In the genomic region with DNA sequence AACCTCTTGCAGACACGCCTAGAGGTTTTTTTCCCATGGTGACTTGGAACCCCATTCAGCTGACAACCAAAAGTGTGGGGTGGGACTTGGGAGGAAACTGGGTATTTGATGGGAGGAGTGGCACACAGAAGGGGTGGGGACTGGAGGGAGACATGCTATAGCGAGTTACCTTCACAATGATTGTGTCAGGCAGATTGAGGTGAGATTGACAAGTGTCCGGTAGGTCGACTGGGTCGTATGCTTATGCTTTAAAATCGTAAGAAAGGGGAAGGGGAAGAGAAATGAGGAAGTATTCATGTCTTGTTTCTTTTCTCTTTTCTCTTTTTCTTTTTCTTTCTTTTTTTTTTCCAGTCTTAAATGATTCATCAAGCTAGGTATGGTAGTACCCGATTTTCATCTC, we compare ENCODE assay signal across 27 mouse cellular contexts.
DNase-seq lines count a peak whose midpoint lies in the region; ATAC-seq lines count a peak whose summit lies in the region.
"Had no signal": no experiment of that assay in that cellular context is flagged by ENCODE, and none has a peak within 500 bp of the region (broad histone marks: within the 10 kb centered on the region; RNA-seq: fewer than 3 reads in every experiment).

No protein-coding gene starts in this region.

- WGBS in hindbrain, embryonic 10.5 days, result 87% methylated on average over 7 of the region's 7 CpGs
- WGBS in hindbrain, embryonic 11.5 days, result 88% methylated on average over 7 of the region's 7 CpGs
- 86% methylated on average over 7 of the region's 7 CpGs for WGBS in midbrain, embryonic 16.5 days

- peaks cover 3% of the 10 kb centered on the region; the same call in 1 of the 2 replicates for H3K27me3 ChIP-seq in hindbrain, embryonic 10.5 days (ENCODE audit: insufficient read depth, poor library complexity, severe bottlenecking)
- H3K27me3 ChIP-seq in hindbrain, embryonic 11.5 days (ENCODE audit: control insufficient read depth, insufficient read depth, low read length), result no peaks in the 10 kb centered on the region
- no peaks in the 10 kb centered on the region for H3K27me3 ChIP-seq in midbrain, embryonic 16.5 days (ENCODE audit: control insufficient read depth, insufficient read depth, low read depth, low read length)
- H3K27me3 ChIP-seq: CH12.LX; embryonic facial prominence, embryonic 12.5 days; forebrain, embryonic 12.5 days; Patski had no signal

- H3K27ac ChIP-seq in hindbrain, embryonic 10.5 days, result peak overlapping the region; percentile 5
- H3K27ac ChIP-seq in hindbrain, embryonic 11.5 days (ENCODE audit: low read depth, low read length), result no peak overlapping the region
- no peak overlapping the region for H3K27ac ChIP-seq in midbrain, embryonic 16.5 days (ENCODE audit: low read length)
- H3K27ac ChIP-seq: embryonic facial prominence, embryonic 10.5 days; embryonic facial prominence, embryonic 12.5 days; forebrain, embryonic 10.5 days; forebrain, embryonic 12.5 days had no signal

- DNase-seq in hindbrain, embryonic 10.5 days (ENCODE audit: low spot score), result no peak
- no peak for DNase-seq in hindbrain, embryonic 11.5 days (ENCODE audit: low spot score)
- DNase-seq: adrenal gland, adult 8-10 months; adrenal gland, postnatal 14 days; adrenal gland, postnatal 36 days; B cell, adult 2 months; cerebellum, adult 11 months; cerebellum, adult 18-20 months; cerebellum, adult 8-10 months; cerebellum, adult 9-11 months; cerebellum, postnatal 14 days; cerebellum, postnatal 36 days had no signal

- H3K4me3 ChIP-seq in hindbrain, embryonic 10.5 days, result no peak overlapping the region
- H3K4me3 ChIP-seq in hindbrain, embryonic 11.5 days (ENCODE audit: low read depth, low read length), result no peak overlapping the region
- no peak overlapping the region for H3K4me3 ChIP-seq in midbrain, embryonic 16.5 days (ENCODE audit: low read depth, low read length)
- H3K4me3 ChIP-seq: embryonic facial prominence, embryonic 10.5 days; embryonic facial prominence, embryonic 12.5 days; erythroblast, embryonic 14.5 days; forebrain, embryonic 10.5 days; forebrain, embryonic 12.5 days had no signal

- H3K4me2 ChIP-seq in hindbrain, embryonic 11.5 days (replicated peaks; ENCODE audit: low read depth, low read length), result no peak overlapping the region
- H3K4me2 ChIP-seq in midbrain, embryonic 16.5 days (ENCODE audit: low read length), result no peak overlapping the region
- H3K4me2 ChIP-seq: embryonic facial prominence, embryonic 12.5 days; forebrain, embryonic 12.5 days had no signal

- H3K36me3 ChIP-seq in hindbrain, embryonic 10.5 days, result no peaks in the 10 kb centered on the region
- no peaks in the 10 kb centered on the region for H3K36me3 ChIP-seq in hindbrain, embryonic 11.5 days (ENCODE audit: control insufficient read depth, insufficient read depth, low read length)
- H3K36me3 ChIP-seq in midbrain, embryonic 16.5 days (ENCODE audit: control insufficient read depth, insufficient read depth, low read length), result no peaks in the 10 kb centered on the region
- H3K36me3 ChIP-seq: embryonic facial prominence, embryonic 10.5 days; embryonic facial prominence, embryonic 12.5 days; forebrain, embryonic 10.5 days; forebrain, embryonic 12.5 days; G1E had no signal

- no peak for ATAC-seq in hindbrain, embryonic 11.5 days (ENCODE audit: low FRiP score)
- ATAC-seq in megakaryocyte, adult 5-6 weeks (ENCODE audit: poor library complexity, severe bottlenecking), result peak; percentile 27; the same call in 1 of the 2 replicates
- ATAC-seq in erythroblast, adult 5-6 weeks (replicated peaks; ENCODE audit: low FRiP score, poor library complexity, severe bottlenecking), result no peak
- no peak for ATAC-seq in midbrain, embryonic 16.5 days
- ATAC-seq: activated CD4-positive, CD25-positive, alpha-beta regulatory T cell, adult 4 months; CD4-positive, CD25-positive, alpha-beta regulatory T cell, adult 4 months; forebrain, embryonic 14.5 days; forebrain, embryonic 16.5 days; Patski had no signal

- H3K4me1 ChIP-seq in hindbrain, embryonic 10.5 days (replicated peaks), result peaks cover 38% of the 10 kb centered on the region
- no peaks in the 10 kb centered on the region; the same call in 1 of the 2 replicates for H3K4me1 ChIP-seq in hindbrain, embryonic 11.5 days (replicated peaks; ENCODE audit: control insufficient read depth, insufficient read depth, low read length)
- peaks cover 2% of the 10 kb centered on the region; the same call in 1 of the 2 replicates for H3K4me1 ChIP-seq in midbrain, embryonic 16.5 days (ENCODE audit: control insufficient read depth, insufficient read depth, low read length)
- H3K4me1 ChIP-seq: embryonic facial prominence, embryonic 12.5 days had no signal

- no peaks in the 10 kb centered on the region for H3K9me3 ChIP-seq in hindbrain, embryonic 10.5 days
- H3K9me3 ChIP-seq in hindbrain, embryonic 11.5 days (ENCODE audit: control insufficient read depth, low read length), result no peaks in the 10 kb centered on the region
- H3K9me3 ChIP-seq in midbrain, embryonic 16.5 days (replicated peaks; ENCODE audit: control insufficient read depth, low read length, poor library complexity, severe bottlenecking), result no peaks in the 10 kb centered on the region
- H3K9me3 ChIP-seq: embryonic facial prominence, embryonic 10.5 days; embryonic facial prominence, embryonic 12.5 days; forebrain, embryonic 10.5 days; forebrain, embryonic 12.5 days had no signal

- no peak overlapping the region for H3K9ac ChIP-seq in hindbrain, embryonic 11.5 days (ENCODE audit: low read depth, low read length)
- H3K9ac ChIP-seq in midbrain, embryonic 16.5 days (ENCODE audit: low read depth, low read length), result no peak overlapping the region
- H3K9ac ChIP-seq: embryonic facial prominence, embryonic 12.5 days; forebrain, embryonic 12.5 days had no signal
